ENCODE assay signal across 30 mouse cellular contexts in genomic region chr1:173370456-173370855, GRCm38 (mm10). TPM values are rescaled to one million over a fixed set of nuclear protein-coding genes. Genes with fewer than 3 reads are reported as not detected.
DNase-seq lines count a peak whose midpoint lies in the region; ATAC-seq and TF ChIP-seq lines count a peak whose summit lies in the region.
"Had no signal": no experiment of that assay in that cellular context is flagged by ENCODE, and none has a peak within 500 bp of the region (broad histone marks: within the 10 kb centered on the region; RNA-seq: fewer than 3 reads in every experiment).

No protein-coding gene starts in this region.

- DNase-seq in cerebellum, adult 2 months: peak in 1 of 2 experiments; percentile 26
- peak; percentile 65 for DNase-seq in heart, adult 11 months
- no peak for DNase-seq in heart, postnatal 25 days (ENCODE audit: low spot score)
- DNase-seq in neural tube, embryonic 10.5 days (ENCODE audit: extremely low spot score, low spot score): no peak
- DNase-seq: adrenal gland, postnatal 10 days; adrenal gland, postnatal 36 days; B cell, adult 2 months; cerebellum, adult 11 months; embryo, embryonic 11 days; gastrocnemius, postnatal 25 days; heart, adult 2 months; heart, postnatal 14 days; kidney, adult 18-20 months had no signal

- 42% methylated on average over 6 of the region's 6 CpGs for WGBS in cerebellum, adult 2 months
- WGBS in neural tube, embryonic 13.5 days: 67% methylated on average over 6 of the region's 6 CpGs

- H3K9ac ChIP-seq in neural tube, embryonic 13.5 days: no peak overlapping the region
- H3K9ac ChIP-seq: embryonic facial prominence, embryonic 13.5 days; forebrain, embryonic 12.5 days; forebrain, embryonic 15.5 days; heart, embryonic 13.5 days; hindbrain, embryonic 14.5 days had no signal

- peak overlapping the region; percentile 78 for H3K27ac ChIP-seq in cerebellum, adult 2 months (ENCODE audit: insufficient read depth, low read length)
- peak overlapping the region; percentile 9; the same call in 1 of the 2 replicates for H3K27ac ChIP-seq in neural tube, embryonic 13.5 days (replicated peaks)
- H3K27ac ChIP-seq: embryonic facial prominence, embryonic 10.5 days; embryonic facial prominence, embryonic 13.5 days; forebrain, embryonic 12.5 days; forebrain, embryonic 15.5 days; heart, adult 2 months; heart, embryonic 10.5 days; heart, embryonic 13.5 days; hindbrain, embryonic 14.5 days; hindbrain, postnatal 0 days had no signal

- H3K36me3 ChIP-seq in neural tube, embryonic 13.5 days: no peaks in the 10 kb centered on the region
- H3K36me3 ChIP-seq: embryonic facial prominence, embryonic 10.5 days; embryonic facial prominence, embryonic 13.5 days; forebrain, embryonic 12.5 days; forebrain, embryonic 15.5 days; G1E; heart, embryonic 10.5 days; heart, embryonic 13.5 days had no signal

- H3K4me3 ChIP-seq in cerebellum, adult 2 months (replicated peaks; ENCODE audit: insufficient read depth, low read depth, low read length): no peak overlapping the region
- no peak overlapping the region for H3K4me3 ChIP-seq in neural tube, embryonic 13.5 days
- H3K4me3 ChIP-seq: embryonic facial prominence, embryonic 10.5 days; embryonic facial prominence, embryonic 13.5 days; erythroblast, embryonic 14.5 days; forebrain, embryonic 12.5 days; forebrain, embryonic 15.5 days; heart, adult 2 months; heart, embryonic 10.5 days; heart, embryonic 13.5 days had no signal

- no peak overlapping the region for H3K4me2 ChIP-seq in neural tube, embryonic 13.5 days
- H3K4me2 ChIP-seq: embryonic facial prominence, embryonic 13.5 days; forebrain, embryonic 12.5 days; forebrain, embryonic 15.5 days; heart, embryonic 13.5 days; hindbrain, embryonic 14.5 days had no signal

- H3K4me1 ChIP-seq in cerebellum, adult 2 months (ENCODE audit: control insufficient read depth, insufficient read depth, low read length): peaks cover 21% of the 10 kb centered on the region
- H3K4me1 ChIP-seq in neural tube, embryonic 13.5 days (replicated peaks): peaks cover 34% of the 10 kb centered on the region

- intact Hi-C loops in heart, postnatal 25 days (cut with DNase I): no loop called here

- H3K9me3 ChIP-seq in neural tube, embryonic 13.5 days: no peaks in the 10 kb centered on the region
- H3K9me3 ChIP-seq: embryonic facial prominence, embryonic 10.5 days; embryonic facial prominence, embryonic 13.5 days; forebrain, embryonic 12.5 days; forebrain, embryonic 15.5 days; heart, embryonic 10.5 days; heart, embryonic 13.5 days had no signal

- no peak for TF ChIP-seq POLR2A in cerebellum, adult 2 months (IDR thresholded peaks at IDR 0.05; ENCODE audit: borderline replicate concordance, insufficient read depth, low read length)

- no peak for TF ChIP-seq CTCF in cerebellum, adult 2 months (IDR thresholded peaks at IDR 0.05; ENCODE audit: borderline replicate concordance, insufficient read depth, low read depth, low read length)

- no peak for ATAC-seq in cerebellum, adult (ENCODE audit: insufficient number of reproducible peaks, low FRiP score, low TSS enrichment)
- no peak for ATAC-seq in neural tube, embryonic 13.5 days (ENCODE audit: low read depth)
- ATAC-seq: forebrain, embryonic 15.5 days; hindbrain, postnatal 0 days; inflammation-experienced regulatory T-cells, adult 6 months; intestine, embryonic 16.5 days; Patski had no signal

- H3K27me3 ChIP-seq in cerebellum, adult 2 months (ENCODE audit: control insufficient read depth, insufficient read depth, low read length): no peaks in the 10 kb centered on the region
- H3K27me3 ChIP-seq in neural tube, embryonic 13.5 days: no peaks in the 10 kb centered on the region
- H3K27me3 ChIP-seq: forebrain, embryonic 12.5 days; forebrain, embryonic 15.5 days had no signal

RNA-seq across cellular contexts. Expression of gene Cadm3, which starts 3.0 kb away (rescaled TPM):
- polyA plus RNA-seq in cerebellum, adult 2 months (2012; rRNA removed): 979 and 1,062 TPM in 2 replicates
- 1 to 10 TPM; 2.2 to 3.1 TPM for total RNA-seq in heart, postnatal 25 days (2021)
- 48.3 and 53.6 TPM in 2 replicates for polyA plus RNA-seq in neural tube, embryonic 13.5 days (2015; fragmentation: Nextera tagmentation; extraction: Ambion mirVana)
- total RNA-seq: CH12.LX had no signal
- polyA plus RNA-seq: G1E, Patski had no signal

RNA-seq across cellular contexts. Expression of gene Aim2, which starts 19.8 kb away (rescaled TPM):
- 1.3 and 2.0 TPM in 2 replicates for polyA plus RNA-seq in cerebellum, adult 2 months (2012; rRNA removed)
- 1 to 10 TPM; 1.2 to 1.6 TPM for total RNA-seq in heart, postnatal 25 days (2021)
- polyA plus RNA-seq in neural tube, embryonic 13.5 days (2015; fragmentation: Nextera tagmentation; extraction: Ambion mirVana): 1.4 and 2.3 TPM in 2 replicates
- polyA plus RNA-seq: G1E had no signal

RNA-seq across cellular contexts. Expression of gene Ackr1, which starts 36.9 kb away (rescaled TPM):
- polyA plus RNA-seq in cerebellum, adult 2 months (2012; rRNA removed): 250 and 253 TPM in 2 replicates
- total RNA-seq in heart, postnatal 25 days (2021): under 1 TPM; 0.52 to 0.61 TPM
- polyA plus RNA-seq in neural tube, embryonic 13.5 days (2015; fragmentation: Nextera tagmentation; extraction: Ambion mirVana): 15.4 and 17.1 TPM in 2 replicates
- total RNA-seq: CH12.LX; G1E; hematopoietic stem cell, adult 5-6 weeks had no signal
- polyA plus RNA-seq: G1E; inflammation-experienced regulatory T-cells, adult 6 months; Patski had no signal

Comparison
In these comparisons a context has a peak if more than half of its experiments do, and no peak if none do; other contexts are left out.
1. RNA of gene Cadm3, which starts 3.0 kb away (polyA plus RNA-seq): 979 to 1,062 TPM in cerebellum, adult 2 months; 48.3 to 53.6 TPM in neural tube, embryonic 13.5 days; every median in the first group is over 10 times any median in the second.
2. RNA of gene Ackr1, which starts 36.9 kb away (polyA plus RNA-seq): 250 to 253 TPM in cerebellum, adult 2 months; 15.4 to 17.1 TPM in neural tube, embryonic 13.5 days; every median in the first group is over 10 times any median in the second.